Mouse (Mus musculus): ENCODE results near the gene Phf2.

- TF ChIP-seq TAL1 (IDR thresholded peaks at IDR 0.05; ENCODE audit: low read length) = no peak
- TF ChIP-seq GATA1 (IDR thresholded peaks at IDR 0.05; ENCODE audit: low read length) = no peak
Measured at GRCm38 (mm10) chr13:48851719-48852118, 19.2 kb downstream of the Phf2 start.

Data from erythroblast, embryonic 14.5 days (primary cell).